Mouse (Mus musculus) C2C12 (cell line): Measurements from ENCODE around the gene Icosl. TPM values are rescaled to one million over a fixed set of nuclear protein-coding genes. Genes with fewer than 3 reads are reported as not detected.
"Not testable (repeated sequence)": the region's sequence is repeated elsewhere in the genome, so short reads cannot be mapped to it uniquely, and the experiment has no call there.

Source experiments
- H3K27me3 ChIP-seq: one replicate; pipeline ENCODE4 v1.6.1; 2011; ENCODE audit not compliant: control insufficient read depth, insufficient read depth, insufficient read length
- H3K36me3 ChIP-seq: one replicate; pipeline ENCODE4 v1.6.1; 2011; ENCODE audit not compliant: control insufficient read depth, insufficient read depth
- H3K4me3 ChIP-seq: one replicate; pipeline ENCODE4 v1.5.1; 2011; ENCODE audit warnings: mild to moderate bottlenecking, control low read depth; ENCODE audit not compliant: poor library complexity, insufficient read depth, severe bottlenecking
- H3K79me2 ChIP-seq: one replicate; pipeline ENCODE4 v1.6.1; 2011; ENCODE audit not compliant: control insufficient read depth, insufficient read depth
- H3K79me3 ChIP-seq: one replicate; pipeline ENCODE4 v1.6.1; 2011; ENCODE audit warnings: low read depth, control low read depth
- H3ac ChIP-seq: one replicate; pipeline ENCODE3; 2011; ENCODE audit warnings: low read depth; ENCODE audit not compliant: control insufficient read depth, insufficient read length
- CEBPB ChIP-seq: IDR thresholded peaks from one replicate; pipeline ENCODE4 v1.6.1; 2011; ENCODE audit warnings: low read depth, mild to moderate bottlenecking, control low read depth, moderate library complexity
- CTCF ChIP-seq: IDR thresholded peaks from one replicate; pipeline ENCODE4 v1.5.1; 2011; ENCODE audit not compliant: control insufficient read depth, insufficient read depth, insufficient read length
- FOSL1 ChIP-seq: IDR thresholded peaks from one replicate; pipeline ENCODE4 v1.8.0; 2011; ENCODE audit warnings: mild to moderate bottlenecking, low read length; ENCODE audit not compliant: poor library complexity, insufficient read depth, severe bottlenecking
- MAX ChIP-seq: IDR thresholded peaks from one replicate; pipeline ENCODE4 v1.6.1; 2011; ENCODE audit warnings: mild to moderate bottlenecking, control low read depth
- MYOD1 ChIP-seq: IDR thresholded peaks from one replicate; pipeline ENCODE4 v1.6.1; 2011; ENCODE audit warnings: low read depth; ENCODE audit not compliant: control insufficient read depth, insufficient read length
- MYOG ChIP-seq: IDR thresholded peaks from one replicate; pipeline ENCODE4 v1.6.1; 2011; ENCODE audit not compliant: control insufficient read depth, insufficient read length; ENCODE audit errors: extremely low read depth
- USF1 ChIP-seq: IDR thresholded peaks from one replicate; pipeline ENCODE4 v1.6.1; 2011; ENCODE audit warnings: low read depth, mild to moderate bottlenecking, control low read depth, moderate library complexity
- polyA plus RNA-seq: library from polyadenylated mRNA; unstranded; fragments of >200 nt; fragmentation: generic; extraction: Trizol; gene quantifications from one replicate; pipeline ENCODE4 v1.2.1, GENCODE M21; 2012; ENCODE audit warnings: missing spikeins

Gene Icosl
- polyA plus RNA-seq, 1 experiment: 0.06 TPM

DNA sequence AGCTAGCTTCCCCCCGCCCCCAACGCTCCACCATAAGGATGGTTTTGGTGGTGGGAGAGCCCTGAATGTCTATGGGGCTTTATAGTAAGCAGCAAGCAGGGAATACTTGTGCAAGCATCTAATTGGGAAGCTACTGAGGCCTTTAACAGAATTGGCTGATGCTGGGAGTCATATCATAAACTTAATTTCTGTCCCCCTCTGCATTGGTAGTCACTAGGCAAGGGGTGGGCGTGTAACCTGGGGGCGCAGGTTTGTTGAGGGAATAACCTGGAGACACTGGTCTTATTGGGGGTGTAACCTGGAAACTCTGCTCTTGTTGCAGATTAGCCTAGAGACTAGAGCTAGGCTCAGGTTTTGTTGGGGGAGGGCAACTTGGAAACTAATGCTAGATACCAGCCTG, 50.3 kb downstream of the Icosl start:
- Histone ChIP-seq H3K27me3 (peaks cover 4% of the 10 kb centered on the region), H3K36me3 (no peaks in the 10 kb centered on the region), H3K79me2 (no peaks in the 10 kb centered on the region), H3K79me3 (no peaks in the 10 kb centered on the region), H3K4me3 (no peak overlapping the region), H3ac (no peak overlapping the region)
- TF ChIP-seq CEBPB: no peak
- TF ChIP-seq CTCF: no peak

DNA sequence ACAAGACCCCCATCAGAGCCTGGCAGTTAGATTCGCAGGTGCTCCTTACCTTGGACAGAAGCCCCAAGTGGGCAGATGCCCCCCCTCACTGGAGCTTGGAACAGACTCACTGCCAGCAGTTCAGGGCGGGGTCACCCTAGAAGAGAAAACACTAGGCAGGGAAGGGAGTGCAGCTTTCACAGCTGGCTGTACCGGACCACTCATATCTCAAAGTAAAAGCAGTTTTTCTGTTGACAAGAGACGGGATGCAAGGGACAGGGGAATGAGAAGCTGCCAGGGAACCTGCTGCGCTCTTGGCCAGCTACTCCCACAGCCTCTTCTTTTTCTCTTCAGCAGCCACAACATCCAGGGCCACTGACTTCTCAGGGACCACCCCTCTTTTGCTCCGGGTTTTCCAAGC, 55.0 kb downstream of the Icosl start:
- not testable (repeated sequence) for H3K36me3 ChIP-seq

DNA sequence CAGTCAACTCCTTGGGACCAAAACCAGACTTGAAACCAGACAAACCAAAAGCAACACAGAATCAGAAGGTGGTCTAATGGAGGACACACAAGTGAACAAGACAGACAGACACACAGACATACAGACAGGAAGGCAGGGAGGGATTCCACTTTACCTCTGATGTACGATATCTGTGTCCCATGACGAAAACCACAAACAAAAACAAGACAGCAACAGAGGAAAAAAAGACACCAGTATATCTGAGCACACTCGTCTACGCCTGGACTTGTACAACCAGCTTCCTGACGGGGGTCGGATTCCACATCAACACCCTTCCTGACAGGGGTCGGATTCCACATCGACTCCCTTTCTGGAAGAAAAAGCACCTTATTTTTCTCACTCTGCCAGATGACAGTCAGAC, 56.0 kb downstream of the Icosl start:
- not testable (repeated sequence) for H3K4me3 ChIP-seq, H3ac ChIP-seq, H3K79me2 ChIP-seq, H3K79me3 ChIP-seq, H3K36me3 ChIP-seq, H3K27me3 ChIP-seq

More for the DNA sequence above, 55.0 kb downstream of the Icosl start:
- not testable (repeated sequence) for H3ac ChIP-seq, H3K4me3 ChIP-seq, H3K79me2 ChIP-seq, H3K79me3 ChIP-seq, H3K27me3 ChIP-seq

DNA sequence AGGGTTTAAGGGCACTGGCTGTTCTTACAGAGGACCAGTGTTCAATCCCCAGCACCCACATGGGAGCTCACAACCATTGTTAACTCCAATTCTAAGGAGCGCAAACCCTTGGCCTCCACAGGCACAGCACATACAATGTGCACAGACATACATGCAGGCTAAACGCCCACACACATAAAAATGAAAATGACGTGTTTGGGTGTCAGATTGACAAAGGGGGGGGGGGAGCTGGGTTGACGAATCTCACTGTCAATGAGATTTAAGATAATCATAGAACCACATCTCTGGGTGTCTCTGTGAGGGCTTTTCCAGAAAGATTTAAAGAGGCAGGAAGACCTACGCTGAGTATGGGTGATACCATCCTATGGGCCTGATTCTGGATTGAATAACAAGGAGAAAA, 57.2 kb downstream of the Icosl start:
- Histone ChIP-seq H3K79me3 (no peaks in the 10 kb centered on the region), H3K36me3 (no peaks in the 10 kb centered on the region), H3ac (no peak overlapping the region), H3K4me3 (no peak overlapping the region), H3K79me2 (no peaks in the 10 kb centered on the region), H3K27me3 (no peaks in the 10 kb centered on the region)
- TF ChIP-seq USF1 (no peak), CTCF (no peak), FOSL1 (no peak), MAX (no peak), MYOD1 (no peak), CEBPB (no peak), MYOG (no peak)

DNA sequence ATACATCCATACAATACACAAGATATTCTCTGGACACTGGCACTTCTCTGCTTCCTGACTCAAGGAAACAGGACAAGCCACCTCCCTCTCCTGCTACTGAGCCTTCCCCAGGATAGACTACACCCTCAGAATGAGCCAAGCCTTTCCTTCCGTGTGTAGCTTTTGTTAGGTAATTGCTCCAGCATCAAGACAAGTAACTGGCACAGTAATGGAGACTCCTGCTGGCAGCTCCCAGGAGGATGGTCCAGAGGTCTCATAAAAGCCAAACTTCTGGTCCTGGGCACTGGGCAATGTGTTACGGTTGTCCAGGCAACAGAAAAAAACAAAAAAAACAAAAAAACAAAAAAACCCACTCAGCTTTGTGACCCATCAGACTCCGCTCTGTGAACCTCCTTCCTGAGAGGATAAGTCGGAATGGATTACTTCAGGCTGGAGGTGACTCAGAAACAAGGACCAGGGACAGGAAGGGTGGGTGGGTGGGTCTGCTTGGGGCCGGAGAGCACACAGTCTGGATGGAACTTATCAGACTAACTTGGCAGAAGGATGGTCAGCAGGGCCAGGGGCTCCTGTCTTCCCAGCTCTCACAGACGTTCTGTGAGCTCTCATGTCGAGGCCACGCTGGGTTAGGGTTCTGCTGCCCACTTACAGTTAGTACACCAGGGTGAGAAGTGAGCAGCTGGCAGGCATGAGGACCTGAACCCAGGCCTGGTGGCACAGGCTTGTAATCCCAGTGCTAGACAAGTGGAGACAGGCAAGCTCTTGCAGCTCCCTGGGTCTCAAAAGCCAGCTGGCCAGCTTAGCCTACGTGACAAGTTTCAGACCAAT, 58.2 kb downstream of the Icosl start:
- no peaks in the 10 kb centered on the region for H3K27me3 ChIP-seq
- no peaks in the 10 kb centered on the region for H3K79me2 ChIP-seq
- TF ChIP-seq CEBPB (no peak), MYOG (no peak), MAX (no peak), CTCF (no peak), FOSL1 (no peak)
- no peak overlapping the region for H3K4me3 ChIP-seq
- H3ac ChIP-seq: no peak overlapping the region
- H3K79me3 ChIP-seq: no peaks in the 10 kb centered on the region
- H3K36me3 ChIP-seq: no peaks in the 10 kb centered on the region

DNA sequence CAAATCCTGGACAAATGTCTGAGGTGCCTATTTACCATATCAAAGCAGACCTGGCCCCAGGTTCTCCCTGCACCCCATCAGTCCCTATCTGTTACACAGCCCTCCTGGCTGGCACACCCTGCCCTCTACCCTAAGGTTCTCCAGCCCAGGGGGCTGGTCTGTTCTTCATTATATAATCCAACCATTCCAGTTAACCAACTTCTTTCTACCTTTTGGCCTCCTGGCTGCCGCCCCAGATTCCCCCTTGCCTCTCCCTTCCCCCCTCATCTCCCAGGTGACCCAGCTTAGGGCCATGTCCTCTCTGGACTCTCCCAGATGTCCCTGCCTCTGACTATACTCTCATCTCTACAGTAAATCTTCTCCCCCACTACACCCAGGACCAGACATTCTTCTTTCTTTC, 58.8 kb downstream of the Icosl start:
- no peak overlapping the region for H3K4me3 ChIP-seq
- no peaks in the 10 kb centered on the region for H3K79me3 ChIP-seq
- no peak overlapping the region for H3ac ChIP-seq
- TF ChIP-seq MYOD1 (no peak), CEBPB (no peak), MAX (no peak)
- no peaks in the 10 kb centered on the region for H3K27me3 ChIP-seq
- no peaks in the 10 kb centered on the region for H3K36me3 ChIP-seq
- no peaks in the 10 kb centered on the region for H3K79me2 ChIP-seq

DNA sequence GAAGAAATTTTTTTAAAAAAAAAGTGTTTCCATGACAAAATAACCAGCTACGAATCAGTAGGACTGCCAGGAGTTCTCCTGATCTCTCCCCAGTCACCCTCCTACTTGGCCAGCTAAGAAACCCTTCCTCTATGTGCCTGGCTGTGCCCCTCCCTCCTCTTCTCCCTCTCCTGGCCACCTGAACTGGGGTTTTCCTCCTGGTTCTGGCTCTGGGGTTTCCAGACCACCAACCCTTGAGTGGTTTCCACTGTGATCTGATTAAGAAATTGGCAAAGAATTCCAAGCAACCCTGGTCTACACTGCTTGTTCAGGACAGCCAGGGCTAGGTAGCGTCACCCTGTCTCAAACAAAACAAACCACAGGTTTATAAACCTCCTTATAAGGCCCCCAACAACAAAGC, 59.5 kb downstream of the Icosl start:
- Histone ChIP-seq H3K27me3 (no peaks in the 10 kb centered on the region), H3ac (no peak overlapping the region), H3K79me3 (no peaks in the 10 kb centered on the region), H3K36me3 (no peaks in the 10 kb centered on the region), H3K79me2 (no peaks in the 10 kb centered on the region), H3K4me3 (no peak overlapping the region)
- no peak for TF ChIP-seq MYOG
- no peak for TF ChIP-seq MAX
- no peak for TF ChIP-seq CTCF
- TF ChIP-seq MYOD1: no peak
- TF ChIP-seq USF1: no peak
- no peak for TF ChIP-seq FOSL1
- TF ChIP-seq CEBPB: no peak
